Mouse (Mus musculus) liver, embryonic 13.5 days (tissue): ENCODE measurements at regions not wholly inside any gene's neighbourhood (a gene's known extent, or its start where the extent isn't known, plus 50 kb on each side); places are given as distances from the start of the nearest gene placed in this dataset.

ENCODE experiments used
- ATAC-seq: fragments of 200-750 bp; cut with Nextera tagmentation; 2 replicates; pipeline ENCODE4 v1.8.0; 2017; ENCODE audit warnings: low read depth, mild to moderate bottlenecking, moderate number of reproducible peaks, moderate library complexity
- DNase-seq: peaks from one replicate; pipeline ENCODE4 v3.0.0; 2022
- H3K27ac ChIP-seq: fragments of 300-500 bp; sonication (generic); 2 replicates; pipeline ENCODE4 v1.5.1; 2015; ENCODE audit warnings: moderate library complexity, mild to moderate bottlenecking, inconsistent platforms
- H3K27me3 ChIP-seq: fragments of 300-500 bp; sonication (generic); 2 replicates; pipeline ENCODE4 v1.6.1; 2015; ENCODE audit warnings: mild to moderate bottlenecking, inconsistent platforms
- H3K36me3 ChIP-seq: fragments of 300-500 bp; sonication (generic); 2 replicates; pipeline ENCODE4 v1.6.1; 2015; ENCODE audit warnings: mild to moderate bottlenecking, inconsistent platforms
- H3K4me1 ChIP-seq: fragments of 300-500 bp; sonication (generic); replicated peaks from 2 replicates; pipeline ENCODE4 v1.6.1; 2015; ENCODE audit warnings: inconsistent platforms
- H3K4me2 ChIP-seq: fragments of 300-500 bp; sonication (generic); 2 replicates; pipeline ENCODE4 v1.6.1; 2015; ENCODE audit warnings: inconsistent platforms, mild to moderate bottlenecking, moderate library complexity
- H3K4me3 ChIP-seq: fragments of 300-500 bp; sonication (generic); replicated peaks from 2 replicates; pipeline ENCODE4 v1.5.1; 2015; ENCODE audit warnings: mild to moderate bottlenecking, inconsistent platforms
- H3K9ac ChIP-seq: fragments of 300-500 bp; sonication (generic); 2 replicates; pipeline ENCODE4 v1.6.1; 2015; ENCODE audit warnings: mild to moderate bottlenecking, inconsistent platforms
- H3K9me3 ChIP-seq: fragments of 300-500 bp; sonication (generic); replicated peaks from 2 replicates; pipeline ENCODE4 v1.6.1; 2016; ENCODE audit warnings: inconsistent platforms
- WGBS: fragments of 180-500 bp; shearing (Covaris S2); methylation state at CpG from one replicate; pipeline ENCODE4 v1.1.7; 2015; ENCODE audit not compliant: insufficient replicate concordance; 5-methylcytosine and 5-hydroxymethylcytosine counted together

DNA sequence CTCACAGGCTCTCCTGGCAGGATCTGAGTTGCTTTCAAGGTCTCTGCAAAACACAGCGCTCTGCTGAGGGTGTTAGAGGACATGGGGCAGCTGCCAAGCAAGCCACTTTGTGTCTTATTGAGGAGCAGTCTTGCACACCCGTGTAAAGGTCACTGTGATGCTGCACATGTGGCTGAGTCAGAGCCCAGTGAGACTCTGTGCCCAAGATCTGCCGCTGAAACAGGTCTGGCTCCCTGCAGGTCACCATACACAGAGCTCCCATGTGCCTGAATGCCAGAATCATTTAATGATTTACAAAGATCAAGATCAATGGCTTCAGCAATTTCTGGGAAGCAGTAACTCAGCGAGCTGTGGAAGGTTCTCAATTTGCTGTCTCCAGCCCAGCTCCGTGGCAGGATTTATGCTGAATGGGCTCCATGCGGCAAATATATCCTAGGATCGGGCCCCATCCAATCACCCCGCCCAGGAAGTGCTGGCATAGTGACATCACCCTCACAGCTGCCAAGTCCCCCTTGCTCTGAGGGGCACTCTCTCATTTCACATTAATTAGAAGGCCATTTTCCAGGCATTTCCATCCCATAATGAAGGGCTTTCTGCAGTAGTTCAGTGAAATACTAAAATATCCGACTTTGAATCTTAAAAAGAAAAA, 330.1 kb downstream of the H2al1j start:
- H3K9me3 ChIP-seq = no peaks in the 10 kb centered on the region
- ATAC-seq (no peak), DNase-seq (no peak)
- H3K27ac ChIP-seq = no peak overlapping the region
- H3K36me3 ChIP-seq = no peaks in the 10 kb centered on the region
- H3K4me2 ChIP-seq = no peak overlapping the region
- H3K4me3 ChIP-seq = no peak overlapping the region
- H3K4me1 ChIP-seq = no peaks in the 10 kb centered on the region
- H3K9ac ChIP-seq = no peak overlapping the region
- no peaks in the 10 kb centered on the region for H3K27me3 ChIP-seq
- WGBS = 59% methylated on average over 9 of the region's 9 CpGs

DNA sequence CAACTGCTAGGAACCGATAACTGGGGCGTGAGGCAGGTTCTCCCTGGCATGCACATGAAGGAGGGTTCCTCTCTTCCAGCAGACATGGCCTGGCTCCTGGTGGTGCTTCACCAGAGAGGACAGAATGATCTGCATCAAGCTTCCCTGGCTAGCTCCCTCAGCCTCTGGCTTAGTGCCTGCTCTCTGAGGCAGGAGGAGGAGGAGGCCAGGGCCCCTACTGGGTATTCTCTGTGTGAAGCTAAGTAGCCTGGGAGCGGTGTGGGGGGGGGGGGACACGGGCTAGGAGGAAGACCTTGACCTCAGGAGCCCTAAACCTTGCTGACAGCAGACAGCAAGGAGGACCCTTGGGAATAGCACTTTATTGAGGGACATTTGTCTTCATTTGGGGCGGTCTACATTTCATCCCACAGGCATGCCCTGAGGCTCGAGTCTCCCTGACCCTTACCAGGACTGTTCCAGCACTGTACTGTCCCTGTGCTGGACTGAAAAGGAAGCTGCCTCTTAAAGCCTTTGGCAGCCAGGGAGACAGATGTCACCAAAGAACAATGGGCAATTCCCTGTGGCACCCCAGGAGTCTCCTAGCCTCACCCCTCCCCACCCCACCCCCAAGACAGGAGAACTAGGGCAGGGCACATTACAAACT, 335.7 kb downstream of the H2al1j start:
- no peak overlapping the region for H3K27ac ChIP-seq

DNA sequence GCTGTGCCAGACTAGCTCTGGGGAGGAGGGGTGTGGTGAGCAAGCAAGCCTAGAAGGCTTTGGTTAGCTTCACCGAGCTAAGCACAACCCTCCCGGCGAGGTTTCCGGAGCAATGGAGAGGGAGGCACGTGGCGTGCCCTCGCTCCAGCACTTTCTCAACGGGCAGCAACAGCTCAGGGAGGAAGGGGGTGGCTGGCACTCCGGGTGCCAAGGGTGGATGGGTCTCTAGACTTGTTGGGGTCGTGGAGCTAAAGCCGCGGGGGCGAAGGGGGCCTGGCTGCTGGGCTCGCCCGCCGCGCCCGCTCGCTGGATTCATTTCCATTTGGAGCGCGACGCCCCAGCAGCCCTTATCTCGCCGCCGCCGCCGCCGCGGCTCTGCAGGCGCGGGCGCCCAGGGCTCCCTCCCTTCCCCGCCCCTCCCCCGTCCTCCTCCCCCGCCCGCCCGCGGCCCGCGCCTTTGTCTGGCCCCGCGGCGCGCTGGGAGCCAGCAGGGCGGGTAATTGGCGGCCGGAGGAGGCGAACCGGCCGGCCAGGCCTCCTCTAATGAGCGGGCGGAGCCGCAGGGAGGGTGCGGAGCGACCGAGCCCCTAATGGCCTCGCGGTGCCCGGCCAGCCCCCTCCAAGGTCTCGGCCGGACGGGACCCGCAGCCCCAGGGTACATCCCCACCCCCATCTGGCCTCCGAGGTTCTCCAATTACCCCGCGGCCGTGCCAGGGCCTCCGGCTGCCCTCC, 336.9 kb downstream of the H2al1j start:
- H3K9me3 ChIP-seq = no peaks in the 10 kb centered on the region
- DNase-seq (peak; percentile 48), ATAC-seq (peak; percentile 92)
- H3K9ac ChIP-seq = peak overlapping the region; percentile 81
- H3K27ac ChIP-seq = peak overlapping the region; percentile 76
- H3K27me3 ChIP-seq = peaks cover 8% of the 10 kb centered on the region; the same call in 1 of the 2 replicates
- H3K4me3 ChIP-seq = peak overlapping the region; percentile 66
- H3K4me1 ChIP-seq = peaks cover 28% of the 10 kb centered on the region
- peak overlapping the region; percentile 83 for H3K4me2 ChIP-seq
- 8% methylated on average over 37 of the region's 68 CpGs for WGBS
- H3K36me3 ChIP-seq = no peaks in the 10 kb centered on the region

More for the DNA sequence above, 335.7 kb downstream of the H2al1j start:
- ATAC-seq (no peak), DNase-seq (no peak)
- Histone ChIP-seq H3K4me2 (no peak overlapping the region), H3K9me3 (no peaks in the 10 kb centered on the region), H3K4me3 (no peak overlapping the region), H3K9ac (no peak overlapping the region), H3K36me3 (no peaks in the 10 kb centered on the region), H3K4me1 (peaks cover 28% of the 10 kb centered on the region), H3K27me3 (peaks cover 8% of the 10 kb centered on the region; the same call in 1 of the 2 replicates)
- 58% methylated on average over 5 of the region's 6 CpGs for WGBS

DNA sequence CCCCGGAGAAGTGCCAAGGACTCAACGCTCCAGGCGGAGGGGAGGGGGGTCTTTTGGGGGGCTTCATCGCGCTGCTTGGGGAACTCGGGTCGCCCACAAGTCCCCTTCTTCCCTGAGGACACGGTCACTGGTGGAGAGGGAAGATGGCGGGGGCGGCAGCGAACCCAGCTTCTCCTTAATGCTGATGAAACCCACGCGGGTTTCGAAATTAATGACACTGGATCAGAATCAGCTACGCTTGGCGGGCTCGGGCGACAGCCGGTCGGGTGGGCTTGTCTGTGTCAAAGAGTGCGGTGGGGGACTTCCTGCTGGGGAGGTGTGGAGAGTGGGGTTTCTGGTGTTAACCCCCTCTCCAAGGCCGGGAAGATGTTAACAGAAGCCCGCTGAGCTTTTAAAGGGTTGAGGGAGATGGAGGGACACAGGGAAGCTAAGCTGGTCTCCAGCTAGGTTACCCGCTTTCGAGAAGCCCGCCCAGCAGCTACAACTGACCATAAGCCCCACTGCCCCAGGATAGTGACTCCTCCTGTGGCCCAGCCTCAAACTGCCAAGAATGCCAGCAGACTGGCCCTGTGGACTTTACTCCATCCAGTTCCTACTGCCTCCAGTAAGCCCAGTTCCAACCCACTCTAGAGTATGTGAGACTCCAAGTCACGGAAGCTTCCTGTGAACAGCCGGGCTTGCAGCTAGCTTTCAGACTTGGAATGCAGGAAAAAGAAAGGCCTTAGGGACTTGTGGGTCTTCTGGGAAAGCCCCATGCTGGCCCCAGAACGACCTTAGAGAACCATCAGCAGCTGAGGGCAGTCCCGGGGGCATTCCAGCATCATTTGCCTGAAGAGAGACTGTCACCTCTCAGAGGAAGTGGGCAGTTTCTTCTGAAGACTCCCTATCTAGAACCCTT, 337.7 kb downstream of the H2al1j start:
- H3K4me2 ChIP-seq = peak overlapping the region; percentile 83
- peak overlapping the region; percentile 81 for H3K9ac ChIP-seq
- peaks cover 8% of the 10 kb centered on the region; the same call in 1 of the 2 replicates for H3K27me3 ChIP-seq
- H3K9me3 ChIP-seq = no peaks in the 10 kb centered on the region
- H3K27ac ChIP-seq = peak overlapping the region; percentile 76
- no peak for ATAC-seq
- no peak for DNase-seq
- H3K36me3 ChIP-seq = no peaks in the 10 kb centered on the region
- 11% methylated on average over 30 of the region's 30 CpGs for WGBS
- H3K4me3 ChIP-seq = peak overlapping the region; percentile 66
- H3K4me1 ChIP-seq = peaks cover 28% of the 10 kb centered on the region

DNA sequence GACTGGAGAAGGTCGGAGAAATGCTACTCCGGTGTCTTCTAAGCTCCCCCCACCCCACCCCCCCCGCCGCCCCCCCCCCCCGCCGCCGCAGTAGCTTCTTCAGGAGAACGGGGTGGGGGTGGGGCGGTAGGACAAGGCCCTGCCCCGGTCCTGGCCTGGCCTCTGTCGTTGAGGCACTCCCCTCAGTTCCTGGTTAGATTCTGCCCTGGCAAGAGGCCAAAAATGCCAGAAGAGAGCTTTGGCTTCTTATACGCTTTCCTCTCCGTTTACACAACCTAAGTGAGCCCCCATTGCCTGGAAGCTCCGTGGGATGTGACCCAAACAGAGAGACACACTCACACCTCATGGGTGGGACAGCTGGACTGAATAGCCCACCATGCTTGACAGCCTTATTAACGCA, 338.9 kb downstream of the H2al1j start:
- no peaks in the 10 kb centered on the region for H3K36me3 ChIP-seq
- no peak overlapping the region for H3K4me2 ChIP-seq
- H3K27me3 ChIP-seq = peaks cover 8% of the 10 kb centered on the region; the same call in 1 of the 2 replicates
- ATAC-seq (no peak), DNase-seq (no peak)
- WGBS = 29% methylated on average over 8 of the region's 15 CpGs
- H3K27ac ChIP-seq = no peak overlapping the region
- H3K9me3 ChIP-seq = no peaks in the 10 kb centered on the region
- H3K4me3 ChIP-seq = no peak overlapping the region
- H3K9ac ChIP-seq = no peak overlapping the region
- peaks cover 31% of the 10 kb centered on the region for H3K4me1 ChIP-seq

DNA sequence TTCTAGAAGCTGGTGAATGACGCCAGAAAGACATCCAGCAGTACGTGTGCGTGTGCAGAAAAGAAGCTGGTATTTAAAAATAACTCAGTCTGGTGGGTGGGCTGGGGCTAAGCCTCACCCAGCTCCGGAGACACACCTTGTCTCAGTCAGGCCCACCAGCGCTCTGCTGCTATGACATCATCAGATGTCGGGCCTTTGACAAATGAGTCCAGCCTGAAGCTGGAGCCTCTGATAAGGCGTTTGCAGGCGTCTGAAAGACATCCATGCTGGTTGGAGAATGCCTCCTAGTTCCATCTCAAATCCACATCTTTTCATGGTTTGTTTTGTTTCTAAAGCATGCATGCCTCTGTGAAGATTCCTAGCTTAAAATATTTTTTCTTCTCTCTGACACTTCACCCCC, 344.2 kb downstream of the H2al1j start:
- no peak overlapping the region for H3K4me2 ChIP-seq
- DNase-seq = peak; percentile 24
- no peaks in the 10 kb centered on the region for H3K36me3 ChIP-seq
- no peaks in the 10 kb centered on the region for H3K9me3 ChIP-seq
- ATAC-seq = no peak
- H3K27me3 ChIP-seq = no peaks in the 10 kb centered on the region
- no peak overlapping the region for H3K27ac ChIP-seq
- peaks cover 7% of the 10 kb centered on the region for H3K4me1 ChIP-seq
- WGBS = 19% methylated on average over 8 of the region's 8 CpGs
- no peak overlapping the region for H3K9ac ChIP-seq
- H3K4me3 ChIP-seq = no peak overlapping the region

DNA sequence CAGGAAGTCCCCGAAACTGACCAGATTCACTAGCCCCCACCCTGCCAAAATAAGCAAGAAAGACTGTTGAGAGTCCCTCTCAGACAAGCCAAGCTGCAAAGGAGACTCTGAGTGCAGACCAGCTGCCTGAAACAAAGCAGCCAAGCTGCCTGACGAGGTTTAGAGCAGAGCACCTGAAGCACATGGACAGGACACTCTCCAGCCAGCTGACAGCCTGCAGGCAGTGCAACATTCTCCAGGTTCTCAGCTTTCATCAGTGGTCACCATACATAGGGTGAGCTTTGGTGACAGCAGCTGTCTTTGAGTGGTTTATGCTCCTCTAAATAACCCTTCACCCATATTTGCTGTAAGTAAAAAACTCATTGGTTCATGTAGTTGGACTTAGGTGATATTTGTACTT, 350.5 kb downstream of the H2al1j start:
- Histone ChIP-seq H3K4me1 (no peaks in the 10 kb centered on the region), H3K27ac (no peak overlapping the region), H3K4me2 (no peak overlapping the region), H3K9ac (no peak overlapping the region), H3K4me3 (no peak overlapping the region), H3K36me3 (no peaks in the 10 kb centered on the region), H3K9me3 (no peaks in the 10 kb centered on the region), H3K27me3 (no peaks in the 10 kb centered on the region)
- WGBS = 53% methylated on average over 2 of the region's 2 CpGs
- ATAC-seq (no peak), DNase-seq (no peak)

DNA sequence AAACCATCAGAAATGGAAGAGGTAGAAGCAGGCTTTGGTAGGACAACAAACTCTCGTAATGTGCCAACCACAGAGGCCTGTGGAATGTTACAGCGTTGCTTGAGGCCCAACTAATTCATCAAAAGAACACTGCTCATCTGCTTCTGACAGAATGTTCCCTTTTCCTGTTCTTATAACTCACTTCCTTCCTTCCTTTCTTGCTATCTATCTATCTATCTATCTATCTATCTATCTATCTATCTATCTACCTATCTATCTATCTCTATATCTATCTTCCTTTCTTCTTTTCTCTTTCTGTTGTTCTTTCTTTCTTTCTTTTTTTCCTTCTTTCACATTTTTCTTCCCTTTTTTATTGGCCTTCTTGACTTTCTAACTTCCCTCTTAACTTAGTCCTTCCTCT, 353.7 kb downstream of the H2al1j start:
- DNase-seq = no peak
- Histone ChIP-seq H3K27me3 (no peaks in the 10 kb centered on the region), H3K27ac (no peak overlapping the region), H3K9ac (no peak overlapping the region), H3K4me1 (no peaks in the 10 kb centered on the region), H3K4me3 (no peak overlapping the region), H3K4me2 (no peak overlapping the region), H3K36me3 (no peaks in the 10 kb centered on the region), H3K9me3 (no peaks in the 10 kb centered on the region)
- 58% methylated on average over 2 of the region's 2 CpGs for WGBS
- no peak for ATAC-seq

DNA sequence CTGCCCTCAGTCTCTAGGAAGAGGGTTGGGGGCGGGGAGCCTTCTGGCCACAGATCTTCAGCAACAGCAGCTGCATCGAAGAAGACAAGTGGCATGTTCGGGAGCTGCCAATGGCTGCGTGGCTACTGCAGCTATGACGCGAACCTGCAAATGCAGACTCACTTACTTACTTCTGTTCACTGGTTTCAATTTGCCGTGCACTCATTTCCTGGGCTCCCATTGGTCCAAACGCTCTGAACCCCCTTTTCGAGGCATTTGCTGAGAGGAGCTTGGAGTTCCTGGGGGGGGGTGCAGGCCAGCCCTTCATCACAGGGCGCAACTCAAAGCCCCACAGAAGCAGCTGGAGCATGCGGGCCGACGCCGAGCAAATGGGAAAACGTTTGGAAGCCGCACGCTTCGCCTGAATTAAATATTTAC, 362.4 kb downstream of the H2al1j start:
- Histone ChIP-seq H3K4me1 (peaks cover 12% of the 10 kb centered on the region), H3K27ac (no peak overlapping the region), H3K4me3 (no peak overlapping the region), H3K36me3 (no peaks in the 10 kb centered on the region), H3K4me2 (no peak overlapping the region), H3K9ac (no peak overlapping the region), H3K27me3 (no peaks in the 10 kb centered on the region), H3K9me3 (no peaks in the 10 kb centered on the region)
- DNase-seq = no peak
- WGBS = 61% methylated on average over 18 of the region's 18 CpGs
- ATAC-seq = no peak

DNA sequence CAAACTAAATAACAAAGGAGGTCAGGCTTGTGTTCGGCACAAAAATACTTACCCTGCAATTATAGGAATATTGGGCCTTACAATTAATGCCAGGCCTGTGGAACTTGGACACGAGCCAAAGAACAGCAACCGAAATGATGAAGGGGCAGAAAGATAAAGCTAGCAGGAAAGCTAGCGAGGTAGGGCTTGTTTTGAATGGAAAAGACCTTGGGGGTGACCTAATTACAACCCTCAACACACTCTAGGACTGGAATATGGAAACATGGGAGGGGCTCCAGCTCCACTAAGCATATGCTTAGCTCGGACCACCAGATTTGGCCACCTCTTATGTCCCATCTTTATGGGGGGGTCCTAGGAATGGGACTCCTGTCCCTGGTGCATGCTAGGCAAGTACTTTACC, 362.8 kb downstream of the H2al1j start:
- ATAC-seq = no peak
- DNase-seq = no peak
- Histone ChIP-seq H3K4me2 (no peak overlapping the region), H3K36me3 (no peaks in the 10 kb centered on the region), H3K9ac (no peak overlapping the region), H3K4me1 (peaks cover 16% of the 10 kb centered on the region), H3K9me3 (no peaks in the 10 kb centered on the region), H3K27me3 (no peaks in the 10 kb centered on the region), H3K4me3 (no peak overlapping the region), H3K27ac (no peak overlapping the region)
- 58% methylated on average over 5 of the region's 5 CpGs for WGBS

DNA sequence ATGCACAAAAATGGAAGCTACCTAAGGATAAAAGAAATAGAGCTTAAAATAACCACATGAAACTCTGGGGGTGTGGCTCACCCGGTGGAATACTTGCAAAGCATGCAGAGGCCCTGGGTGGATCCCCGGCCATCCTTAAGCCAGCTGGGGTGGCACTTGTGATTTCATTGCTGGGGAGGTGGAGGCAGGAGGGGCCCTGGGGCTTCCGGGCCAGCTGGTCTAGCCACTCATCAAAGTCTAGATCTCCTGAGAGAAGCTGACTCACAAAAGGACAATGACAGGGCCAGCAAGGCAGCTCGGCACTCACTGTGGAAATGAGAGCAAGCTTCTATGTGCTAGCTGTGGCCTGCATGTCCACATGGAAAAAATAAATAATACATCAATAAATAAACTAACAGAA, 363.4 kb downstream of the H2al1j start:
- ATAC-seq (no peak), DNase-seq (no peak)

More for the DNA sequence above, 363.4 kb downstream of the H2al1j start:
- Histone ChIP-seq H3K27me3 (no peaks in the 10 kb centered on the region), H3K4me1 (peaks cover 21% of the 10 kb centered on the region), H3K36me3 (no peaks in the 10 kb centered on the region), H3K27ac (no peak overlapping the region), H3K4me2 (no peak overlapping the region), H3K9ac (no peak overlapping the region), H3K4me3 (no peak overlapping the region), H3K9me3 (no peaks in the 10 kb centered on the region)
- WGBS = 55% methylated on average over 4 of the region's 4 CpGs
